Mouse (Mus musculus): Measurements from ENCODE around the gene Slc39a1.
"Not testable (repeated sequence)": the region's sequence is repeated elsewhere in the genome, so short reads cannot be mapped to it uniquely, and the experiment has no call there.

The Slc39a1 gene

DNA sequence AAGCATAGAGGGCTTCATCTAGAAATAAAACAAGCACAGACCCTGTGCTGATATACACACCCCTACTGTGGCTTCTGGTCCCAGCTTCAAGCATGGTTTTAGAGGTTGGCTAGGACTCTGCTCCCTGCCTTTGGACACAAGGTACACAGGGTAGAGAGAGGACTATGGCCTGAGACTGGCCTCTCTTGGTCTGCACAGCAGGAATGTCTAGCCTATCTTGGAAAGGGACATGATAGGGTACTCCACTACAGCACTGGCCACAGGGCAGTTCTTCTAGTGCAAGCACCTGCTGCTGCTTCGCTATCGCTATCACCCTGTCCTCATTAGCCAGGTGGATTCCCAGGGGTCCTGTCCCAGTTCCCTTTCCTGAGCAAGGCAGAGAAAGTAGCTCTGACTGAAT, 6.7 kb upstream of the Slc39a1 start:
- in situ Hi-C loops (cut with MboI; ENCODE audit: low sequenced_read_pairs): no loop called here

DNA sequence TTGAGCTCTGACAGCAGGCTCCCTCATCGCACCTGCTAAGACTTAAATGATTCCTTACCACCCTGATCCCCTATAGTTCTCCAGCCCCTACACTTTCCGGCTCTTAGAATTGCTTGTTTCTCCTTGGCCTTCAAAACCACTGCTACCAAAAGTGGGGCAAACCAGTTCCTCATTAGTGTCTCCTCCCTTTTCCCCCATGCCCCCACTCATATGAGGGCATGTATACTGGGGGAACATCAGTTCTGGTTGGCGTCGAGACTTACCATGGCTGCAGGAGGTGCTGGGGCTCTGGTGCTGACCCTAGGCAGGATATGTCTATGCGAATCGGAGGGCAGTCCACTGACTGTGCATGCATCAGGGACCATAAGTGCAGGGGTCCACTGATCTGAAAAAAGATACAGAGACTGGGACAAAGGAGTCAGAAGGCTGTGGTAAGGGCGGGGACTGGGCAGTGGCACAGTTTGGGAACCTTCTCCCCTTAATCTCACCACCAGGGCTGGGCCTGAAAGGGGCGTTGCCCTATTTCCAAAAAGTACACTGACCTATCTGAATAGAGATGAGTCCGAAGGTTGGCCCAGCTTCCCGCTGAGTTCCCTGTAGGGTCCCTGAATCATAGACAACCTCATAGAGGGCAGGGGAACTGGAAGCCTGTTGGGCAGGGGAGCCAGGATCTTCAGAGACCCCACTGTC, 6.2 kb upstream of the Slc39a1 start:
- in situ Hi-C loops (cut with MboI; ENCODE audit: low sequenced_read_pairs): no loop called here

DNA sequence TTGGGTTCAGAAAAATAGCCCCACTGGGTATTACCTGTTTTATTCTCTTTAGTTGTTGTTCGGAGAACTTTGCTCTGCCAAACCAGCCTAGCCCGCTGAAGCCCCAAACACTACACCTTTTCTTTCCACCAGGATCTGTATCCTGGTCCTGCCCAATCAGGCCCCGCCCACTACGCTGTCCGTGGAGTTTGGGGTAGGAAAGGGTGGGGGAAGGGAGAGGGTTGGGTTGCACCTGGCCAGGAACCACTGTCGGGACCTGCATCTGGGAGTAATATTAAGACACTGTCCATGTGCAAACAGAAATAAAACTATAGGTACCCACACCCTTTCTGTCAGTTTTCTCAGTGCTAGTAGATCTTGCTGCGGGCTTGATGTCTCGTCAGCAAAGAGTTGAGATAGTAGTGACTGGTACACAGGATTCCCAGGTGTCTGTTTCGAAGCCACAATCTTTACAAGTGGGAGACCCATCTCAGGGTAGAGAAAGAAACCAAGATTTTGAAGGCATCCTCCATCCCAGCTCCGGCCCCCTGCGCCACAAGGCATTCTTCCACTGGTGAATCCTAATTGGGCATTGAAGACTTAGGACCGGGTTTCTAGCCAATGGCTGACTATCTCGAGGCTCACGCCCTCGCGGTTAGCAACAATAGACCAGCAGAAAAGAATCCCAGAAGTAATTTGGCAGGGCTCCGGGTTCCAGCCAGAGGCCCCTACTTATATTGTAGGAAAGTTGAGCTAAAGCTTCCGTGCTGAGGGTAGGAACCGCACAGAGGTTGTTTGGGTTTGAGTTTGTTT, 4.8 kb upstream of the Slc39a1 start, which contains the start of gene Creb3l4:
Gene Creb3l4 (minus strand): TSS at position 529 of the 792 bp plus-strand sequence.
- in situ Hi-C loops (cut with MboI; ENCODE audit: low sequenced_read_pairs): no loop called here

DNA sequence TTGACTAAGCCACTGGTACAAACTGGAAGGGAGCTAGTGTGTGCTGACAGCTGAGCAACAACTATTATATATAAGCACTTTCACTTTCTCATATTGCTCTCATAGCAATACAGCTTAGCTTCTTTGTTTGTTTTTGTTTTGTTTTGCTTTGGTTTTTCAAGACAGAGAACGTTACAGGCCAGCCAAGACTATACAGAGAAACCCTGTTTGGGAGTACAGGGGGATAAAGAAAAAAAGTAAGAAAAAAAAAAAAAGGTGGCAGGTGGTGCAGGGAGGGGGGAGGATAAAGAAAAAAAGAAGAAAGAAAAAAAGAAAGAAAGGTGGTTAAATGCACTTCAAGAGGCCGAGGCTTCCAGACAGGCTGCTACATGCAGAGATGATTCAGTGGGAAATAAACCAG, 2.6 kb upstream of the Slc39a1 start:
- in situ Hi-C loops (cut with MboI; ENCODE audit: low sequenced_read_pairs): no loop called here

DNA sequence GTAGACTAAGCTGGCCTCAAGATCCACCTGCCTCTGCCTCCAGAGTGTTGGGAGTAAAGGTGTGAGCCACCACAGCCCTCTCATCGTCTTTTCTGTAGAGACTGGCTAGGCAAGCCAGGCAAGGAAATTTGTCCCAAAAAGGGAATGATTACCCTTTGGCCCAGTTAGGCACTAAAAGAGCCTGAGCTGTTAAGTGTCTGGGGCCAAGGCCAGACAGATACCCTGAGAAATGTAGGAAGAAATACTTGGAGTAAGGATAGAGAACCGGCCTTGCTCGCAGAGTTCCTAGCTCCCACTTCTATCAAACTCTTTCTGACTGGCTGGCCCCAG, 377 bp upstream of the Slc39a1 start:
- in situ Hi-C loops (cut with MboI; ENCODE audit: low sequenced_read_pairs): no loop called here

DNA sequence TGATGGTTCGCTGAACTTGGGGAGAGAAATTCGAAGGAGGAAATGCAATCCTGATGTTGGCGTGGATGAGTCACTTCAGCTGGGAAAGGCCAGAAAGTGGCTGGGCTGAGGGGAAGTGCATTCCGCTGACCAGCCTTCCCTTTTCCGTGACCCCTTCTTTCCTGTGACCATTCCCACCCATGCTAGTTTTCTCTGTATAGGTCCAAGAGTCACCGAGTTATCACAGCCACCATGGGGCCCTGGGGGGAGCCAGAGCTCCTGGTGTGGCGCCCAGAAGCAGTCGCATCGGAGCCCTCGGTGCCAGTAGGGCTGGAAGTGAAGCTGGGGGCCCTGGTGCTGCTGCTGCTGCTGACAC, 751 bp downstream of the Slc39a1 start:
- in situ Hi-C loops (cut with MboI; ENCODE audit: low sequenced_read_pairs): no loop called here

DNA sequence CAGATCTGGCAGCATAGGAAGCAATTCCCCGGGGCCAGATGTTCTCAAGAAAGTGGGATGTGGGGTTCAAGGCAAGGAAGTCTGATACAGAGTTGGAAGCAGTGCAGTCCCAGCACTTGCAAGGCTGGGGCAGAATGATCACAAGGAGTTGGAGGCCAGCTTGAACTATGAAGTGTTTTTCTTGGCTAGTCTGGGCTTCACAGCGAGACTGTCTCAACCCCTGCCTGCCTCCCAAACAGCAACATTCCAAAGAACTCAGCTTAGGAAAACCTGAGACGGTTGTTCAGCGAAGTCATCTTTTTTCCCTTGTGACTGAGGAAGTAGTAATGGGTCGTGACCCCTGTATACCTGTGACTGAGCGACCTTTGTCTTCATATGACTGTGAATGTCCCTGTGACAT, 2.8 kb downstream of the Slc39a1 start:
- in situ Hi-C loops (cut with MboI; ENCODE audit: low sequenced_read_pairs): no loop called here

DNA sequence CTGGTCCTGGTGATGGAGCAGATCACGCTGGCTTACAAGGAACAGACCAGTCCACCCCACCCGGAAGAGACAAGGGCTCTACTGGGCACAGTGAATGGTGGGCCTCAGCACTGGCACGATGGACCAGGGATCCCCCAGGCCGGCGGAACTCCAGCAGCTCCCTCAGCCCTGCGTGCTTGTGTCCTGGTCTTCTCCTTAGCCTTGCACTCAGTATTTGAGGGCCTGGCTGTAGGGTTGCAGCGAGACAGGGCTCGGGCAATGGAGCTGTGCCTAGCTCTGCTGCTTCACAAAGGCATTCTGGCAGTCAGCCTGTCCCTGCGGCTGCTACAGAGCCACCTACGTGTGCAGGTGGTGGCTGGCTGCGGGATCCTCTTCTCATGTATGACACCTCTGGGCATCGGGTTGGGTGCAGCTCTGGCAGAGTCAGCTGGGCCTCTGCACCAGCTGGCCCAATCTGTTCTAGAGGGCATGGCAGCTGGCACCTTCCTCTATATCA, 3.8 kb downstream of the Slc39a1 start:
- in situ Hi-C loops (cut with MboI; ENCODE audit: low sequenced_read_pairs): not testable (repeated sequence)

DNA sequence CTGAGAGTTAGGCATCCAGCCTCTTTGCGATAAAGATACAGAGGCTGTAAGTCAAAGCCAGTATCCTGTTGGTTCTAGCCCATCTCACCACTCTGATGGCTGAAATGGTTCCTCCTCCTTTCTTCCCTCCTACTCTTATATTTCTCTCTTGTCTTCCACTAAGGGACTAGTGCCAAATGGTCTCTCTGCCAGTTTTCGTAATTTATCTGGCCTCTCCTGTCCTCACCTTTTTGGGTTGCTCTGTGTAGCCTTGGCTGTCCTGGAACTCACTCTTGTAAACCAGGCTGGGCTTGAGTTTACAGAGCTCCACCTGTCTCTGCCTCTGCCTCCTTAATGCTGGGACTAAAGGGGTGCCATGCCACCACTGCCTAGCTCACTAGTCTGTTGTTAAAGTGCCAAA, 4.7 kb downstream of the Slc39a1 start:
- in situ Hi-C loops (cut with MboI; ENCODE audit: low sequenced_read_pairs): not testable (repeated sequence)

DNA sequence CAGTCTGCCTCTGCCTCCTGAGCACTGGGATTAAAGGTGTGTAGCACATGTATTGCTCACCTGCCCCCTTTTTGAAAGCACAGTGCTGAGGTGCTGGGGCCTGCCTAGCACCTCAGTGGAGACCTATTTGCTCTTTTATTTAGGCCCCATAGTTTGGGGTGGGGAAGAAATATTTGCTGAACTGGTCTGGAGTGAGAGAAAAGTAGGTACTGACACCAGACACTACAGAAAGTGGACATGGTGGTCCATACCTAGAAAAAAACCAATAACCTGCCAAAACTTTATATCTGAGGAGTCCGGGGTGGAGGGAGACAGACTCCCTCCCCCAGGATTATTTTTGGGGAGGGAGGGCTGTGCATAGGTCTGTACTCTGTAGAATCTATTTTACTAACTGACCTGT, 5.2 kb downstream of the Slc39a1 start:
- in situ Hi-C loops (cut with MboI; ENCODE audit: low sequenced_read_pairs): not testable (repeated sequence)

DNA sequence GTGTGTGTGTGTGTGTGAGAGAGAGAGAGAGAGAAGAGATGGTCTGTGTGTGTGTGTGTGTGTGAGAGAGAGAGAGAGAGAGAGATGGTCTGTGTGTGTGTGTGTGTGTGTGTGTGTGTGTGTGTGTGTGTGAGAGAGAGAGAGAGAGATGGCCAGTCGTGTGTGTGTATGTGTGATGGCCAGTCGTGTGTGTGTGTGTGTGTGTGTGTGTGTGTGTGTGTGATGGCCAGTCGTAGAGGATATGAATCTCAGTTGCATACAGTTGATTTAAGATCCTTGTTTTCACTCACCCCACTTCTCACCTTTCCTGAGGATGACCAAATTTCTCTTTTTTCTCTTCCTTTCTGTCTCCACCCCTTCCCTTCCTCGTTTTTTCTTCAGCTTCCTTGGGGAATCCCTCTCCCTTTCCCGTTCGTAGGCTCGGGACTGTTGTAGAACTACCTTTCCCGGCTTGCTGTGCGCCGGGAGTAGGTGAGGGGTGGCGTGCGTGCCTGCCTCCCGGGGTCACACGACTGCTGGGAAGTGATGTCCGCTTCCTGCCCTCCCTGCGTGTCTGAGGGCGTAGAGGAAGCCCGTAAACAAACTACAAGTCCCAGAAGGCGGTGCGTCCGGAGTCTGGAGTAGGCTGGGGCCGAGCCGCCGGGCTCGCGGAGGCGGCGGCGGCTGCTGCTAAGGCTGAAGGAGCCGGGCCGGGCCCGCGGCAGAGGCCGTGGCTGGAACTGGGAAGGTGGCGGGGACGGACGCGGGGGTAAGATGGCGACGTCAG, 5.9 kb downstream of the Slc39a1 start, which contains the start of gene Crtc2:
Gene Crtc2 (plus strand): TSS at position 511 of the 766 bp plus-strand sequence.
- in situ Hi-C loops (cut with MboI; ENCODE audit: low sequenced_read_pairs): no loop called here

DNA sequence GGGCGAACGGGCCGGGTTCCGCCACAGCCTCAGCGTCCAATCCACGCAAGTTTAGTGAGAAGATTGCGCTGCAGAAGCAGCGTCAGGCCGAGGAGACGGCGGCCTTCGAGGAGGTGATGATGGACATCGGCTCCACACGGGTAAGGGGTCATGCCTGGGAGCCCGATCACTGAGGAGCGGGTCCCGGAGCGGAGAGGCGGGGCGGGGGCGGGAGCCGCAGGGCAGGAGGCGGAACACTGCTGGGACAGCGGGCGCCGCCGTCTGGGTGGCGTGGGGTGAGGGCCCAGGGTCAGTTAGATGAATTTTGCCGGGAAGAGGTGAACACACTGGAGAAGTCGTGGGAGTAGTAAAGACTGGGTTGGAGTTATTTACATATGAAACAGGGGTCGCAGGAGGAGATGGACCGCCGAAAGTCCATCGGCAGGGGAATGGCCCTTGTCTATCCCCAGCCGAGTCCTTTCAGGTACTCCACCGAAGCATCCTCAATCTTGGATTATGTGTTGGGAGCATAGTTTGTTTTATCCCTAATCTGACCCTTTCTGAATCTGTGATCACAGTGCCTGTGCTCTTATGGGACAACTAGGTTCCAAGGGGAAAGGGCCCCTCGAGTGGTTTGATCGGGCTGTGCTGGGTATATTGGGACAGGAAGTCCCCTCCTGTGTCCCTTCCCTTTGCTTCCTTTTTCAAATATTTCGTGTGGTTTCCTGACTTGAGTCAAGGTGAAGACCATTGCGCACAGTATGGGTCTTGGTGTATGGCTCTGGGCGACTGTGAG, 6.6 kb downstream of the Slc39a1 start:
- in situ Hi-C loops (cut with MboI; ENCODE audit: low sequenced_read_pairs): no loop called here

DNA sequence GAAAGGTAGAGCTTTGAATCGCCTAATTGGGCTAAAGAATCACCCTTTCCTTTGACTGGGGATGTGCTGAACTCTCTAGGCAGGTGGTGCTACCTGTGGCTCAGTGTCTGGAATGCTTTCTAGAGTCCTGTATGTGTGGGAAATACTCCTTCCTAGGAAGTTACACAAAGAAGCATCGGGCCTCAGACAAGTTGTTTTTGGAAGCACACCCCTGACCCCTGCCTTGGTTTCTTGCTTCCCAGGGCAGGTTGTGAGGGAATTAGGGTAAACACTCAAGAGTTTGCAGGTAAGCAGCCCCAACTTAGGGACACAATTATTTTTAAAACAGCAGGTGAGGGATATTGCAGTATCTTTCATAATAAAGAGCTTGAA, 7.2 kb downstream of the Slc39a1 start:
- in situ Hi-C loops (cut with MboI; ENCODE audit: low sequenced_read_pairs): no loop called here

DNA sequence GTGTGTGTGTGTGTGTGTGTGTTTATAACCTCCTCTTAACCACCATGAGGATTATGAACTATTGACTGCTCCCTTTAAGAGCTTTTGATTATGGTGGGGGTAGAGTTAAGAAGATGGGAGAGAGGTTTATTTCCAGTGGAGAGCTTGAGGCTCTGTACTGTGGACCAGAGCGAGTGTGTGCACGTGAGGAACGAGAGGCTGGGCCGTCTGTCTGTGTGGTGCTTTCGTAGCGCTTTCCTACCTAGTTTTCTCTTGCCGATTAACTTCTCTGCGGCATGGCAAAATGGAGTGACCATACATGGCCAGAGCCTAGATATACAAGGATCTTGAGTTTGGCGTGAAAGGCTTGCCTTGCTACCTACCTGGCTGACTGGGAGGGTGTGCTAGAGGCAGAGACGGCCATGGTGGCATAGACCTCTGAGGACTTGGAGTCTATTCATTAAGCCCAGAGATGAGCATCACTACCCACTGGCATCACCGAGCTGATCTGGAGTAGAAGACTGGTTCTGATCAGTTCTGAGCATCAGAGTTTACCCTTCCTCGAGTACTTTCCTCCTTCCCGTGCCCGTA, 7.9 kb downstream of the Slc39a1 start:
- in situ Hi-C loops (cut with MboI; ENCODE audit: low sequenced_read_pairs): no loop called here

DNA sequence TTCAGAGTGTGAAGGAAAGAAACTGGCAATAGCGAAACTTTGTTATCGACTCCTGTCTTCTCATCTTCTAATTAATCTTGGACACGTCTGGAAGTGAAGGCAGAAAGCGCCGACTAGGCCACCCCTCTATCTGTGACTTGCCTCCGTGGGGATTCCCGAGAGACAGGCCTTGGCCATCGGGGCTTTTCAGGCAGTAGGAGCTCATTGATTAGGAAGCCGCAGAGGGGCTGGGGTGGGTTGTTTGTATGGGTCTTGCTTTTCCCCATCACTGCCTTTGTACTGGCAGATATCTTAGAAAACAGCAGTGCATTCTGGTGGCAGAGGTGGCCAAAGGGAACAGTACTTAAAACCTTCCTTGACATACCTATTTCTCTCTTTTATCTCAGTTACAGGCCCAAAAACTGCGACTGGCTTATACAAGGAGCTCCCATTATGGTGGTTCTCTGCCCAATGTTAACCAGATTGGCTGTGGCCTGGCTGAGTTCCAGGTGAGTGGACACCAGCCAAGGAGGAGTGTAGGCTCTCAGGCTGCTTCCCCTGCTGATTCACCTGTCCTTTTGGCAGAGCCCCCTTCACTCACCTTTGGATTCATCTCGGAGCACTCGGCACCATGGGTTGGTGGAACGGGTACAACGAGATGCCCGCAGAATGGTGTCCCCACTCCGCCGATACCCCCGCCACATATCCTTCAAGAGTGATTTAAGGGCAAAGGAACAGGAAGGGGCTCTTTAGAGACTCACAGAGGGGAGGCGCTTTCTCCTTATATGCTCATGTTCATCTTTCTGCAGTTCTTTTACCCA, 9.0 kb downstream of the Slc39a1 start:
- in situ Hi-C loops (cut with MboI; ENCODE audit: low sequenced_read_pairs): no loop called here

DNA sequence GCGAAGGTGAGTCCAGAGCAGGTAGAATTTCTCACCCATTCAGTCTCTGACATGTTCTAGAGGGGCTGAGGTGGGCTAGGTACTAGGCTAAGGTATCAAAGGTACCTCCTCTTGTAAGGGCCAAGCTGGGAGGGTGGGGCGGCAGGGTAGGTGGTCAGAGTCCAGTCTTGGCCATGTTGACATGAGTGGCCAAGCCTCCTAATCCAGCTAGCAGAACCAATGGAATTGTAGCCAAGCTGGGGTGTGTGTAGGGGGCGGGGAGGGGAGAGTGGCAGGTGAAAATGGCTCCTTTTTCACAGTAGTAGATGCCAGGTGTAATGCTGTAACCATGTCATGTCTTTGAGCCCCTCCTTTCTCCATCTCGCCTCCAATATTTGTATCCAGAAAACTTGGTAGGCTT, 10.5 kb downstream of the Slc39a1 start:
- in situ Hi-C loops (cut with MboI; ENCODE audit: low sequenced_read_pairs): no loop called here

DNA sequence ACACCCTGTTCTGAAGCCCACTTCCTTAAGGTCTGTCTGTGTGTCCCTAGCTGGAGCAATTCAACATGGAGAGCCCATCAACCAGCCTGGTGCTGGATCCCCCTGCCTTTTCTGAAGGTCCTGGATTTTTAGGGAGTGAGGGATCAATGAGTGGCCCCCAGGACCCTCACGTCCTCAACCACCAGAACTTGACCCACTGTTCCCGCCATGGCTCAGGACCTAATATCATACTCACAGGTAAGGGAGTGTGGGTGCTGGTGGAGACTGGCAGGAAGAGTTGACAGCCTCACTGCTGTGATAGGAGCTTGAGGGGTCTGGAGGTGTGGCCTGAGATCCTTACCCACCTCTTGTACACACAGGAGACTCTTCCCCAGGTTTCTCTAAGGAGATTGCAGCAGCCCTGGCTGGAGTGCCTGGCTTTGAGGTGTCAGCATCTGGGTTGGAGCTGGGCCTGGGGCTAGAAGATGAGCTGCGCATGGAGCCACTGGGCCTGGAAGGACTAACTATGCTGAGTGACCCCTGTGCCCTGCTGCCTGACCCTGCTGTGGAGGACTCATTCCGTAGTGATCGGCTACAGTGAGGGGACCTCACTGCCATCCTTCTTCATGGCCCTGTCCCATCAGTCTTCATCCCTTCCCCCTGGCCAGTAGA, 15.3 kb downstream of the Slc39a1 start:
- in situ Hi-C loops (cut with MboI; ENCODE audit: low sequenced_read_pairs): no loop called here

DNA sequence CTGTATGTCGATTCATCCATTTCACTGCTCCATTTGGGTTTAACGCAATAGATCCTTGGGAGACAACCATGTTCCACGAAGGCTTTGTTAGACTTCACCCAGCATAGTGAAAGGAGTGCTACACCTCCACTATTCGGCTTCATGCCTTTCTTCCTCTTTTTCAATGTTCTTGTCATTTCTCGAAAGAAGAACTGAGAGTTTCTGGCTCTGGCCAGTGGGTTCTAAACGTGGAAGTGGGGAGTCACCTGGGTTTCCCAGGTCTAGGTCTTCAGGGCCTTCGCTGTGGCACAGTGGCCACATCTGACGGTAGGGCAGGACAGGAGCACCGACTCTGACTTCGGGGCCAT, 16.7 kb downstream of the Slc39a1 start:
- in situ Hi-C loops (cut with MboI; ENCODE audit: low sequenced_read_pairs): no loop called here
